Mouse (Mus musculus) adrenal gland, postnatal 0 days (tissue): Measurements from ENCODE around the gene Foxs1. TPM values are rescaled to one million over a fixed set of nuclear protein-coding genes. Genes with fewer than 3 reads are reported as not detected.

Experiments
- polyA plus RNA-seq: library from polyadenylated mRNA; unstranded; fragments of >200 nt; fragmentation: Nextera tagmentation; extraction: Ambion mirVana; gene quantifications from 2 replicates; pipeline ENCODE4 v1.2.1, GENCODE M21; 2015

Foxs1 gene
- 6.2 and 8.1 TPM in 2 replicates for polyA plus RNA-seq

DNA sequence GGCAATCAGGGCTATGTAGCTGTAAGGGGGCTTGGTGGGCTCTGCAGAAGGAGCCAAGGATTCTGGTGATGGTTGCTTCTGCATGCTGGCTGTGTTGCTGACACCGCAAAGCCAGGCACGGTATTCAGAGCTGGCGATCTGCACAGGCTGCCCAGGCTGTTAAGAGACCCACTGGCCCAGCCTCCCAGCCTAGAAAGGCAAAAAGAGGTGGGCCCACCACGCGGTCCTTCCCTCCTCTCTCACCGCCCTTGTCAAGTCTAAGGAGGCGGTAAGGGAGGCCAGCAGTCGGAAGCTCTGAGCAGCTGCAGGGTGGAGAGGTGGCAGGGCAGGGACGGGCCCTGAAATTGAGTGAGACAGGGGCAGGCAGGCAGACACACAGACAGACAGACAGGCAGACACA is at the start of gene Foxs1:
Foxs1 (minus strand) TSS at position 161 of the 400 bp plus-strand sequence.

DNA sequence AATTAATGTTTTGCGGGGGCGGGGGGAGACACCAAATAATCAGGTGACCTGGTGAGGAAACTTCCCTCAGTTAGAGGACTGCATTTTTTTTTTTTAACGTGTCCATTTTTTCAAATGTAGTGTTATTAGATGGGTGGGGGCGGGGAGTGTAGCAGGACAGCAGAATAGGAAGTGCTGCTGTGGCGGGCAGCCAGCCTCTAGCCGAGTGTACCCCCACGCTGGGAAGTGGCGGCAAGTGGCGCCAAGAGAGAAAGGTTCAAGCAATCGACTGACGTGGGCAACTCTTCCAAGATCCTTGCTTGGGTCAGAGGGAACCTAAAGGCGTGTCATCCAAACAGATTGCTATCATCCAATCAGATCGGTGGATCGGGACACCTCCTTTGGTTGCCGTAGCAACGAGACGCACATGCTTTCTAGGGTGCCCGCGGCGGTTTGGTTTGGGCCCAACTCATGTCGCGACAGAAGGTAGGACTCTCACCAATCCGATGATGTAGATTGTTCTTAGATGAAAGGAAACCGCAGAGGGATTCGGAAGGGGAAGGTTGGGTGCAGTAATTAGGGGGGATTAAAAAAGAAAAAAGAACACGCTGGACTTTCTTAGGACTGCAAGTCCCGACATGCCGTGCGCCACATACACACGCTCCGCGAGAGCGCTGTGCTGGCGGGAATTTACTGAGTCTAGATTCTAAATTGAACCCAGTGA is 29.2 kb upstream of the Foxs1 start, which contains the start of gene Ttll9:
Ttll9 (plus strand) TSS at position 395 of the 703 bp plus-strand sequence.

DNA sequence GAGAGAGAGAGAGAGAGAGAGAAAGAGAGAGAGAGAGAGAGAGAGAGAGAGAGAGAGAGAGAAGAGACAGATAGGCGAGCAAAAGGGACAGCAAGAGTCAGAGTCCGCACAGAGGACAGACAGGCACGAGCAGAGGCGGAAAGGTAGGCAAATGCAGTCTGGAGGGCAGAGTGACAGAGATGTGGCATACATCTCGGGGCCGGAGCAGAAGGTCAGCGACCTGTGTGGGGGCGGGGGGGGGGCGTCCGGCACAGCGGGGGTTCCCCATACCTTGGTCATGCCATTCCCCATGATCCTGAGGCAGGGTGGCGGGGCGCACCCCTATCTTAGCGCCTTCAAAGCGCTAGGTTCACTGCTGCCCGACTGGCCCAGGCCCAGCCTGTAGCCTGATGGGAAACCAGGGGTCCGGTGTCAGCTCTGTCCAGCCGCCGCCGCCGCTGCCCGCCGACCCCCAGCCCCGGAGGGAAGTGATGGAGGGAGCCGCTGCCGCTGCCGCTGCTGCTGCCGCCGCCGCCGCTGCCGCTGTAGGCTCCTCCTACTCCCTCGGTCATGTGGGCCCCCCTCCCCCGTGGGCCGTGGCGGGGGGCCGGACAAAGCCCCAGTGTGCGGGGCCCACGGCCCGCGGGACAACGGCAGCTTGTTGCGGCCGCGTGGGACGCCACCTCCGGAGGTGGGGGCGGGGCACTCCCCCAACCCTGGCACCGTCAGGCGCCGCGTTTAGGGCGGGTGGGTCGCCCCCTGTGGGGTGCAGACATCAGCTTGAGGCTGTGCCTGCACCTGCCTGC is 18.2 kb upstream of the Foxs1 start, which contains the start of gene Dusp15:
Dusp15 (minus strand) TSS at position 634 of the 785 bp plus-strand sequence.

DNA sequence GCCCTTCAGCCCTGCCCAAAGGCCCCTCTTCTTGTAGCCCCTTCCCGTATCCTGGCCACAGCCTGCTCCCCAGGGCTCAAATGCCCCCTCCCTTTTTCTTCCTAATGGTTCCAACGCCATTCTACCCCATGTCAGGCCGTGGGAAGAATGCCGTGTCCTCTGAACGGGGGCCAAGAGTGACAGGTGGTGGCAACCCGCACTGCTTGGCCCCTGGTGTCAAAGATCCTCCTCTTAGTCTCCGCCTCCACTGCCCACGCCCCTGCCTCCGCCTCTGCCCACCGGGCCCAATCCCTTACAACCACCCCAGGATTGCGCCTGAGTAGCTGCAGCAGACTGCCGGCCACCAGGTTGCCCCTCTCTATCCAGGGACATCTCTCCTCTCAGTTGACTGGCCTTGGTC is 22.0 kb downstream of the Foxs1 start, which contains the start of gene Mylk2:
Mylk2 (plus strand) TSS at position 322 of the 400 bp plus-strand sequence.

Other genes with a start within 250 kb of the Foxs1 start
- 52.4 and 57.4 TPM in 2 replicates for gene Mcts2, start 246.2 kb downstream of the Foxs1 start, polyA plus RNA-seq
- gene Id1, start 197.0 kb downstream of the Foxs1 start, polyA plus RNA-seq = 91.1 and 97.3 TPM in 2 replicates
- gene Cox4i2, start 179.0 kb downstream of the Foxs1 start, polyA plus RNA-seq = 10.2 and 12.2 TPM in 2 replicates
- 59.1 and 59.8 TPM in 2 replicates for gene Bcl2l1, start 101.5 kb downstream of the Foxs1 start, polyA plus RNA-seq
- 17.0 and 17.4 TPM in 2 replicates for gene Tpx2, start 85.2 kb downstream of the Foxs1 start, polyA plus RNA-seq
- gene Mylk2, start 21.9 kb downstream of the Foxs1 start, polyA plus RNA-seq = 0.05 and 0.72 TPM in 2 replicates
- gene Dusp15, start 18.5 kb upstream of the Foxs1 start, polyA plus RNA-seq = 0.83 and 0.95 TPM in 2 replicates
- gene Ttll9, start 29.3 kb upstream of the Foxs1 start, polyA plus RNA-seq = 0.51 and 0.55 TPM in 2 replicates
- 166 and 192 TPM in 2 replicates for gene Pdrg1, start 82.2 kb upstream of the Foxs1 start, polyA plus RNA-seq
- 0.26 and 0.54 TPM in 2 replicates for gene Xkr7, start 98.6 kb upstream of the Foxs1 start, polyA plus RNA-seq
- gene Ccm2l, start 132.7 kb upstream of the Foxs1 start, polyA plus RNA-seq = 0.60 and 2.6 TPM in 2 replicates
- gene Hck, start 175.3 kb upstream of the Foxs1 start, polyA plus RNA-seq = 6.3 and 7.4 TPM in 2 replicates
- gene Tm9sf4, start 228.1 kb upstream of the Foxs1 start, polyA plus RNA-seq = 41.1 and 61.7 TPM in 2 replicates